Mouse (Mus musculus) adrenal gland, adult (tissue): ENCODE measurements around the gene Cdk14.

Source experiments
- DNase-seq, 2 experiments: peaks; one replicate each; pipeline ENCODE4 v3.0.0; 2022 to 2023; ENCODE audit warnings: low spot score in 1 of 2; ENCODE audit not compliant: inconsistent age in 2 of 2

The Cdk14 gene

GRCm38 (mm10) chr5:5419992-5420455 lies at the start of gene Cdk14:
Gene Cdk14, minus strand, starts transcription at chr5:5420312.
- DNase-seq: peak; percentile 7 to 46

DNA sequence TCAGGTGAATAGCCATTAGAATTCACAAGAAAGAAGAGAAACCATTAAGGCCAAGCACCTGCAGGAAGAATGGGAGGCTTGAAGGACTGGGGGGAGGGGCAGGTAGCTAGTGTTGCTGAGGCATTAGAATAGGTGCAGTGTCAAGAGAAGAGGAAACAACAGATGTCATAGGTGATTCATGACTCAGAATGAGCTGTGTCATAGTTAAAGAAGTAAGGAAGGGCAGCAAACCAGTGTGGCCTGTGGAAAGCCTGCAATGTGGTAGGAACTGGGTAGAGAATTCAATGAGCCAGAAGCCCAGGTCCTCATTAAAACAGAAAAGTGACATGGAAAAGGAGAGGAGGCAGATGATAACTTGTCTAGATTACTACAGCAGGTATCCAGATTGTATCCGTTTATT lies 45.1 kb upstream of the Cdk14 start:
- DNase-seq: no peak

GRCm38 (mm10) chr5:5431746-5432438 lies 11.8 kb upstream of the Cdk14 start:
- no peak for DNase-seq

DNA sequence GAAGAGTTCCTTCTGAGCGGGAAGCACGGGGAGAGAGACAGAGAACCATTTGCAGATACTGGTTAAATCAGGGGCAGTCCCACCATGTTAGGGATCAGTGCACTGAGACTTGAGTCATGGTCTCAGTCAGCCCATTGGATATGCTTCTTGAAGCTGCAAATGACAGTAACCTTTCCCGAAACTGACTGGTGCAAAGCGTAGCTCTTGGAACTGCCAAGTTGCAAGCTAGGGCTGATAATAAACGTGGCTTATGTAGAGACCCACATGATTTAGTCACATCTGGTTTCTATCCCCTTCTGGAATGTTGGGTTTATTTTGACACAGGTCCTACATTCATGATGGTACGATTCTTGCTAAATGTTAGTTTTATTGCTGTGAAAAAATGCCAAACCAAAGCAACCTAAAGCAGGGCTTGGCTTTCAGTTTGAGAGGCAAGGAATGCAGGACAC lies 3.6 kb upstream of the Cdk14 start:
- no peak for DNase-seq

- DNase-seq: no peak
Measured at GRCm38 (mm10) chr5:5423081-5423480, 3.0 kb upstream of the Cdk14 start.

DNA sequence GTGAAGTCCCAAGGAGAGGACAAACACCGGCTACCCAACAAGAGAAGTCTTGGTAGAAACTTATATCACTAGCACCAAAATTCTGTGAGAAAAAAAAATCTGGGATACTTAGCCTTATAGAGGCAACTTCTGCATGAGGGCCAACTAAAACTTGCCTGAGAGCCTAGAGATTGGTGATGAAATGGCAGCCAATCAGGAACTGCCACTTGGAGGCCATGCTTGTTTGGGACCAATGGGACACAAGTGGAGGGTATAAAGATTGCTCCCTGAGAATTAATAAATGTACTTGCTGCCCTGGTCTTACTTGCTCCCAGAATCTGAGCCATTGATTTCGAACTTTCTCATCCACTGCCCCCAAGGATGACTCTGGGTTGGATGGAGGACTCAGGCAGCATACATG lies 1.3 kb upstream of the Cdk14 start:
- DNase-seq: no peak

GRCm38 (mm10) chr5:5419253-5419652 lies 859 bp downstream of the Cdk14 start:
- DNase-seq: no peak

- no peak for DNase-seq
Measured at GRCm38 (mm10) chr5:5414835-5415234, 5.3 kb downstream of the Cdk14 start.

- DNase-seq: no peak
Measured at GRCm38 (mm10) chr5:5411886-5412285, 8.2 kb downstream of the Cdk14 start.

DNA sequence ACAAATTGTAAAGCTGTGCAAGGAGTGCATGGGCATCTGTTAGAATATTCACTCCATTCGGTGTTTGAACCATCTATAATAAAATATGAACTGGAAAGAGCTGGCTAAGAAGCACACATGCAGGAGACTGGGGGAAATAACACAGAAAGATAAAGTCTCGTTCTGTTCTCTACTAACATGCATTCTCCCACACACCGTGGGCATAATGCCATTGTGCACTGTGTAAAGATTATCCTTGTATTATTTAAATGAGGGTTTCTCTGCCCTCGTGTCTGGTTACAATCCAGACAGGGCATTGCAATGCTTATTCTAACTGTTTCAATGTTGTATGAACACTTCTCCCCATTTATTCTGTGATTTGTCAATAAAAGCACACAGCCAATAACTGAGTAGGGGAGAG lies 18.1 kb downstream of the Cdk14 start:
- DNase-seq: no peak

GRCm38 (mm10) chr5:5392786-5393185 lies 27.3 kb downstream of the Cdk14 start:
- DNase-seq: no peak

DNA sequence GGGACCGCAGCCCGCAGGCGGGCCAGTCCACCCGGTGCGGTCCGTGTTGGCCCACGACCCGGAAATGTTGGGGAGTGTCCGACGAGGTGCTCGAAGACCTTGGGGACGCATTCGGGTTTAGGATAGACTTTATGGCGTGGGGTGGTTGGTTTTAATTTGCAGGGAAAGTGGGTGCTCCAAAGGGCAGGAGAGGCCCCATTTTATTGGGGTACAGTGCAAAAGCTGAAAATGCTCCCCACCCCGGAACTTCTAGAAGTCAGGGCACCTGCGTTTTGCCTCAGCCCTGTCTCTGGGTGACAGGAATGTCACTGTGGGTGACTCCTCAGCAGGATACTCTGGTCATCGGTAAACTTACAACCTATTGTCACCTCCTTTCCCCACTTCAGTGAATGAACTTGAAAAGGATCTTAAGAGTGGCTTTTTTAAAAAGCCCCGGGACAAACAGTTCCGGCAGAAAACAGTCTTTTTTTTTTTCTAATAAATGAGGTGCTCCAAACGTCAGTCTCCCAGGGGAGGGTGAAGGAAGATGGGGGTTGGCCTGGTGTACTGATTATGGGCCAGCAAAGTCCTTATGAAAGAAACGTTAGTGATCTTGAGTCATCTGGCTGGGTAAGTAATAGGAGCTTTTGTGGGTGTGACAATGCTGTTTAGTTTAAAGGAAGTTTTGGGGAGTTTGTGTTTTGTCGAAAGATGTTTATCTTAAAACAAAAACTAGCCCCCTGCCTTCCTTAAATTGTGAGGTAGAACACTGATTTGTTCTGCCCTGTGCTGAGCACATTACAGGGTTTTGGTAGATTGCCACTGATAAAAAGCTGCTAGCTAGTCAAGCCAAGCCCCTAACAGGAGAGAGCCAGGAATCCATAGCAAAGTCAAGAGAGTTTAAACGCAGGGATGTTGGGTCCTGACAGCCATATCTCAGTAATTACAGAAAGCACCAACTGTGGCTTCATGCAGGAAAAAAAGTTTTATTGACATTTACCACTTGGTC lies 39.1 kb downstream of the Cdk14 start:
- no peak for DNase-seq

DNA sequence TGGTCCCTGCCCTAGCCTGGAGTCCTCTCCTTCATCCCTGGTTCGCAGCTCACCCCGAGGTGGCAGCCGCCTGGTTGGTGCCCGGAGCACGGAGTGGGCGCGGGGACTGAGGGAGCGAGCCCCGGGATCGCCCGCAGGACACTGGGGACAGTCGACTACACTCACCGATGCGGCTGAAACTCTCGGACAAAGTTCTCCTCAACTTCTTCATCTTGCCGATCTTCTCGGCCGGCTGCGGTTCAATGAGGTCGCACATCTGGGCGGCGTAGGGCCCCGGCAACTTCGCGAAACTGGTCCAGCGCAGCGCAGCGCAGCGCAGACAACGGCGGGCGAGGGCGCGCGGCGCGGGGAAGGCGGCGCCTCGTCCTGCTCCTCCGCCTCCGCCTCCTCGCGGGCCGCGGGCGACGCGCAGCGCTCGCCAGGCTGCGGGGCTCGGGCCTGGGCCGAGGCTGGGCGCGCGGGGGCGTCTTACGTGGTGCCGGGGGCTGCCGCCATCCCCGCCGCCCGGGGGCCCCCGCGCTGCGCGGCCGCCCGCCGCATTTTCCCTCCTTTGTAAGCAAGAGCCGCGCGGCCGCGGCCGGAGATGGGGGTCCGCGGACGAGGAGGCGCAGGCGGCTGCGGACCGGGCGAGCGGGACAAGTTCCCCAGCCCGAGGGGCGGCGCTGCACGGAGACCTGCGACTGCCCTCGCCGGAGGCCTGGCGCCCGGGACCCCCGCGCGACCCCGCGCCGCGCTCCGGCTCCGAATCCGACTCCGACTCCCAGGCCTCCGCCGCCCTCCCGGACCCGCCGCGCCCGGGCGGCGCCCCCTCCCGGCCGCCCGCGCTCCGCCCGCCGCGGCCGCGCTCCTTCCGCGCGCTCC lies 40.0 kb downstream of the Cdk14 start:
- peak; percentile 48 to 85 for DNase-seq

DNA sequence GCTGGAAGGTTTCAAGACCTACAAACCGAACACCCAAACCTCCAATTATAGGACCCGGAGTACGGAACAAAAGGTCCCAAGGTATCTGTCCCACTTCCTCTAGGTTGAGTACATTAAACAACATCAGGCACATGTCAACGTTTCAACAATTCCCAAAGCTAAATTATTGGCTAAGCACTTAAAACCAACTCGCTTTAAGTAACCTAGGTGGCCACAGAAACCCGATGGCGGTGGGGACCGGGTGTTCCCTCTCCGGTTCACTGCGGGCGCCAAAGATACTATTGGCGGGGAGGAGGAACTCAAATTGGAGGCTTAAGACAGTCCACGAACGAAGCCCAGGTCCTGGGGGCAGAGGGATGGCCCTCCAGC lies 40.6 kb downstream of the Cdk14 start:
- DNase-seq: no peak

DNA sequence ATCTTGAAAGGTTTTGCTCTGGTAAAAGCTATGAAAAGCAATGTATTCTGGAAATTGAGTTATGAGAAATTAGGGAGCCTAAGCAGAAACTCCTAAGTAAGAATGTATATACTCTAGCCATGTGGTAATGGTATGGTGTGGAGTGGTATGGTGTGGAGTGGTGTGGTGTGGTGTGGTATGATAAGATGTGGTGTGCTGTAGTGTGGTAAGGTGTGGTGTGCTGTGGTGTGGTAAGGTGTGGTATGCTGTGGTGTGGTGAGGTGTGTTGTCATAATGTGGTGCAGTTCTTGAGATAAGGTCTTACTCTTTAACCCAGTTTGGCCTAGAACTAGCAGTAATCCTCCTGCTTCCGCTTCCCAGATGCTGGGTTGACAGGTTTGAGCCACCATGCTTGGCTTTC lies 45.7 kb downstream of the Cdk14 start:
- no peak for DNase-seq

GRCm38 (mm10) chr5:5373541-5373940 lies 46.6 kb downstream of the Cdk14 start:
- no peak for DNase-seq

DNA sequence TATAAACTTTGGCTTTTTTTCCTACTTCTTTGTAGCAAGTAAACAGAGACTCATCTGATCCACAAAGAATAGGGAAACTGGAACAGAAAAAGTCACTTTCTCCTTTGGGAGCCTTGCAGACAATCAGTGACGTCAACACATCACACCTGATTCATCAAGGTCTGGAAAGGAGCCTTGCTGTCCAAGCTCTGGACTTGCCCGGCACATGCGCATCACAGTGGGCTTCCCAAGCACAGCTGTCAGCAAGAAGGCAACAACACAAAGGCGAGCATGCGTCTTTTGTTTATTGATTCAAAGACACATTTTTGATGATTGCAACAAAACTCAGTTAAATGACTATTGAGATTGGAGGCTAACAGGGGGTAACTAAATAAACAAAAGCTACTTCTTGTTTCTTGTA lies 47.2 kb downstream of the Cdk14 start:
- no peak for DNase-seq

GRCm38 (mm10) chr5:5372354-5372753 lies 47.8 kb downstream of the Cdk14 start:
- DNase-seq: no peak

GRCm38 (mm10) chr5:5370322-5371082 lies 49.6 kb downstream of the Cdk14 start:
- DNase-seq: no peak

DNA sequence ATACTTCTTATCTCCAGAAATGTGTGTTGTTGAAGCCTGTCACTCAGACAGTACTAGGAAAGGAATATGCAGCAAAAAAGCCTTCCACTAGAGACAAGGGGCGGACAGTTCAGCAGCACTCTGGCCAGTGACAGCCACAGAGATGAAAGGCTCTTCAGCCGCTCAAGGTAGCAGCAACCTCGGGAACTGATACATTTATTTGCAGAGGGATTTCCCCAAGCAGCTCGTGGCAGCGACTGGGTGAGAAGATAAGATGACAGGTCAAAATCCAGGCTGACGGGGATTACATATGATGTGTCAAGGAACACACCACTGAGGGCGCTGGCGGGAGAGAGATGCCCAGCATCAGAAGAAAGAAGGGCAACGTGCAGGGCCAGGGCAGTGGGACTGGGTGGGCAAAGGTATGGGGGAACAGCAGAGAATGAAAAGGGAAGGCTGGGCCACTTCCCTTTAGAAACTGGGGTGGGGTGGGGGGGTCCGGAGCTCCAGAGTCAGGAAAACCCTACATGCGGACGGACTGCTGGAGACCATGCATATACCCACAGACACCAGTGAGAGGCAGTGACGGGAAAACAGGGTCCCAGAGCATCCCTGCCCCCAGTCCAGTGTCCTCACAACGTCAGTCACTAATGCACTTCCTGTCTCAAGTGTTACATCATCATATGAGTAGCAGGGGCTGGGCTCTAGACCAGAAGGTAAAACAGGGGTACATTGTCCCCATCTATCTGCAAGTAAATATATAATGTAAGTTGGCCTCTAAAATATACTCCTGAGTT lies 51.5 kb downstream of the Cdk14 start:
- DNase-seq: no peak
